Mouse (Mus musculus) MEL (cell line): Measurements from ENCODE around the gene Macrod2. TPM values are rescaled to one million over a fixed set of nuclear protein-coding genes. Genes with fewer than 3 reads are reported as not detected.

Source experiments
- DNase-seq: peaks from one replicate; pipeline ENCODE4 v3.0.0; 2011; ENCODE audit warnings: low read depth, low spot score
- H3K27ac ChIP-seq: 2 replicates; pipeline ENCODE4 v1.5.1; 2012; ENCODE audit warnings: low read depth, mild to moderate bottlenecking, control low read depth, low read length, moderate library complexity; ENCODE audit not compliant: control insufficient read depth
- H3K27me3 ChIP-seq, 2 experiments: fragments of 150-350 bp in 1 of 2; sonication (generic) in 1 of 2; 2 replicates each; pipeline ENCODE4 v1.6.1; 2012; ENCODE audit warnings: low read length in 2 of 2, mild to moderate bottlenecking in 2 of 2, improper control_type of control experiment in 1 of 2, moderate library complexity in 1 of 2; ENCODE audit not compliant: insufficient read depth in 2 of 2, control insufficient read depth in 1 of 2
- H3K36me3 ChIP-seq, 2 experiments: 2 replicates each; pipeline ENCODE4 v1.6.1; 2012 to 2014; ENCODE audit warnings: low read length in 2 of 2, improper control_type of control experiment in 1 of 2, inconsistent platforms in 1 of 2, mild to moderate bottlenecking in 1 of 2; ENCODE audit not compliant: insufficient read depth in 2 of 2, control insufficient read depth in 1 of 2
- H3K4me1 ChIP-seq, 2 experiments: fragments of 150-350 bp in 1 of 2; sonication (generic) in 1 of 2; 2 replicates each; pipeline ENCODE4 v1.6.1; 2012; ENCODE audit warnings: low read length in 2 of 2, improper control_type of control experiment in 1 of 2, mild to moderate bottlenecking in 1 of 2; ENCODE audit not compliant: insufficient read depth in 2 of 2, control insufficient read depth in 1 of 2
- H3K4me3 ChIP-seq, 2 experiments: fragments of 150-350 bp in 1 of 2; sonication (generic) in 1 of 2; 2 replicates each; pipeline ENCODE4 v1.5.1; 2012; ENCODE audit warnings: low read depth in 2 of 2, low read length in 2 of 2, mild to moderate bottlenecking in 2 of 2, moderate library complexity in 2 of 2, control low read depth in 1 of 2, improper control_type of control experiment in 1 of 2; ENCODE audit not compliant: control insufficient read depth in 1 of 2, insufficient read depth in 1 of 2
- H3K79me2 ChIP-seq: 2 replicates; pipeline ENCODE4 v1.6.1; 2012; ENCODE audit warnings: mild to moderate bottlenecking, low read length, moderate library complexity; ENCODE audit not compliant: control insufficient read depth, poor library complexity, insufficient read depth
- H3K9ac ChIP-seq: 2 replicates; pipeline ENCODE4 v1.6.1; 2012; ENCODE audit warnings: low read depth, mild to moderate bottlenecking, control low read depth, low read length, moderate library complexity; ENCODE audit not compliant: control insufficient read depth, poor library complexity, severe bottlenecking
- H3K9me3 ChIP-seq: fragments of 150-350 bp; sonication (generic); replicated peaks from 2 replicates; pipeline ENCODE4 v1.6.1; 2012; ENCODE audit warnings: mild to moderate bottlenecking, low read length, improper control_type of control experiment, moderate library complexity; ENCODE audit not compliant: insufficient read depth
- CTCF ChIP-seq, 3 experiments: IDR thresholded peaks in 2 of 3; conservative IDR thresholded peaks in 1 of 3; 2 replicates each; pipeline ENCODE4 v1.5.1; 2011 to 2012; ENCODE audit warnings: low read length in 3 of 3, low read depth in 2 of 3, mild to moderate bottlenecking in 2 of 3, improper control_type of control experiment in 1 of 3, inconsistent platforms in 1 of 3, mixed read lengths in 1 of 3, moderate library complexity in 1 of 3; ENCODE audit not compliant: control insufficient read depth in 1 of 3, insufficient read depth in 1 of 3, poor library complexity in 1 of 3, severe bottlenecking in 1 of 3
- HCFC1 ChIP-seq: IDR thresholded peaks from 2 replicates; pipeline ENCODE4 v1.6.1; 2012; ENCODE audit warnings: low read depth, mild to moderate bottlenecking, inconsistent platforms, low read length, improper control_type of control experiment, moderate library complexity
- JUND ChIP-seq: IDR thresholded peaks from 2 replicates; pipeline ENCODE4 v1.6.1; 2011; ENCODE audit warnings: low read depth, mild to moderate bottlenecking, improper control_type of control experiment, low read length
- KAT2A ChIP-seq: conservative IDR thresholded peaks from 2 replicates; pipeline ENCODE4 v1.6.1; 2012; ENCODE audit warnings: low read depth, low read length, improper control_type of control experiment, inconsistent platforms
- MAZ ChIP-seq: IDR thresholded peaks from 2 replicates; pipeline ENCODE4 v1.6.1; 2012; ENCODE audit warnings: low read depth, mild to moderate bottlenecking, inconsistent platforms, low read length, improper control_type of control experiment
- MEF2A ChIP-seq: IDR thresholded peaks from 2 replicates; pipeline ENCODE4 v1.6.1; 2014; ENCODE audit warnings: low read depth, mild to moderate bottlenecking, inconsistent platforms, low read length, improper control_type of control experiment; ENCODE audit not compliant: poor library complexity, insufficient replicate concordance, severe bottlenecking; ENCODE audit errors: extremely low read depth
- MXI1 ChIP-seq: IDR thresholded peaks from 2 replicates; pipeline ENCODE4 v1.6.1; 2011; ENCODE audit warnings: mild to moderate bottlenecking, low read depth, low read length, improper control_type of control experiment
- MYB ChIP-seq: IDR thresholded peaks from 2 replicates; pipeline ENCODE4 v1.6.1; 2011; ENCODE audit warnings: mild to moderate bottlenecking, low read depth, low read length, improper control_type of control experiment
- NRF1 ChIP-seq: IDR thresholded peaks from 2 replicates; pipeline ENCODE4 v1.6.1; 2014; ENCODE audit warnings: low read depth, mild to moderate bottlenecking, inconsistent platforms, low read length, improper control_type of control experiment, moderate library complexity; ENCODE audit not compliant: poor library complexity, insufficient read depth, severe bottlenecking
- POLR2A ChIP-seq, 2 experiments: IDR thresholded peaks; 2 replicates each; pipeline ENCODE4 v1.6.1; 2011 to 2012; ENCODE audit warnings: low read length in 2 of 2, mild to moderate bottlenecking in 2 of 2, control low read depth in 1 of 2, improper control_type of control experiment in 1 of 2, low read depth in 1 of 2, moderate library complexity in 1 of 2; ENCODE audit not compliant: control insufficient read depth in 1 of 2, insufficient read depth in 1 of 2, poor library complexity in 1 of 2
- POLR2AphosphoS2 ChIP-seq: IDR thresholded peaks from 2 replicates; pipeline ENCODE4 v1.6.1; 2011; ENCODE audit warnings: low read length, improper control_type of control experiment
- POLR2AphosphoS5 ChIP-seq: IDR thresholded peaks from 2 replicates; pipeline ENCODE4 v1.6.1; 2012; ENCODE audit warnings: low read depth, borderline replicate concordance, mild to moderate bottlenecking, inconsistent platforms, low read length, moderate library complexity, mixed read lengths
- RAD21 ChIP-seq: IDR thresholded peaks from 2 replicates; pipeline ENCODE4 v1.6.1; 2011; ENCODE audit warnings: mild to moderate bottlenecking, low read depth, low read length, improper control_type of control experiment
- RCOR1 ChIP-seq: IDR thresholded peaks from 2 replicates; pipeline ENCODE4 v1.6.1; 2012; ENCODE audit warnings: low read depth, mild to moderate bottlenecking, inconsistent platforms, low read length, improper control_type of control experiment
- SIN3A ChIP-seq: IDR thresholded peaks from 2 replicates; pipeline ENCODE4 v1.6.1; 2012; ENCODE audit warnings: low read length, improper control_type of control experiment, inconsistent platforms
- SMC3 ChIP-seq: IDR thresholded peaks from 2 replicates; pipeline ENCODE4 v1.6.1; 2011; ENCODE audit warnings: low read depth, low read length, improper control_type of control experiment
- TAL1 ChIP-seq: IDR thresholded peaks from 2 replicates; pipeline ENCODE4 v1.6.1; 2012; ENCODE audit warnings: mild to moderate bottlenecking, inconsistent platforms, low read length, moderate library complexity, mixed read lengths
- TBP ChIP-seq: IDR thresholded peaks from 2 replicates; pipeline ENCODE4 v1.8.0; 2011; ENCODE audit warnings: low read depth, low read length, improper control_type of control experiment
- TCF12 ChIP-seq: IDR thresholded peaks from 2 replicates; pipeline ENCODE4 v1.6.1; 2014; ENCODE audit warnings: low read depth, mild to moderate bottlenecking, inconsistent platforms, low read length, improper control_type of control experiment, moderate library complexity
- UBTF ChIP-seq: IDR thresholded peaks from 2 replicates; pipeline ENCODE4 v1.6.1; 2012; ENCODE audit warnings: low read depth, mild to moderate bottlenecking, inconsistent platforms, low read length, improper control_type of control experiment, moderate library complexity, borderline replicate concordance; ENCODE audit not compliant: insufficient read depth
- USF2 ChIP-seq, 2 experiments: IDR thresholded peaks; 2 replicates each; pipeline ENCODE4 v1.6.1; 2011 to 2012; ENCODE audit warnings: improper control_type of control experiment in 2 of 2, low read length in 2 of 2, borderline replicate concordance in 1 of 2, inconsistent platforms in 1 of 2, low read depth in 1 of 2, mild to moderate bottlenecking in 1 of 2; ENCODE audit not compliant: insufficient read depth in 1 of 2
- ZC3H11A ChIP-seq: IDR thresholded peaks from 2 replicates; pipeline ENCODE4 v1.6.1; 2012; ENCODE audit warnings: low read depth, mild to moderate bottlenecking, inconsistent platforms, low read length, improper control_type of control experiment
- ZMIZ1 ChIP-seq: IDR thresholded peaks from 2 replicates; pipeline ENCODE4 v1.6.1; 2012; ENCODE audit warnings: low read depth, mild to moderate bottlenecking, inconsistent platforms, low read length, improper control_type of control experiment, moderate library complexity
- ZNF384 ChIP-seq: IDR thresholded peaks from 2 replicates; pipeline ENCODE4 v1.6.1; 2012; ENCODE audit warnings: low read depth, mild to moderate bottlenecking, inconsistent platforms, low read length, improper control_type of control experiment
- polyA plus RNA-seq, 2 experiments: library from polyadenylated mRNA; stranded (reverse) in 1 of 2; unstranded in 1 of 2; fragments of >175 nt in 1 of 2; fragments of >200 nt in 1 of 2; gene quantifications; 2 replicates each; pipeline versions ENCODE4 v1.2.1 to v1.2.4; 2012; ENCODE audit warnings: low replicate concordance in 2 of 2, low read depth in 1 of 2; ENCODE audit not compliant: insufficient read length in 2 of 2, insufficient read depth in 1 of 2, missing spikeins in 1 of 2
- total RNA-seq: library from RNA; depleted of rRNA; stranded (reverse); fragments of 300-350 nt; gene quantifications from 2 replicates; pipeline ENCODE4 v1.2.3, GENCODE M21; 2012

Gene Macrod2
- total and polyA plus RNA-seq, 3 experiments: not detected

DNA sequence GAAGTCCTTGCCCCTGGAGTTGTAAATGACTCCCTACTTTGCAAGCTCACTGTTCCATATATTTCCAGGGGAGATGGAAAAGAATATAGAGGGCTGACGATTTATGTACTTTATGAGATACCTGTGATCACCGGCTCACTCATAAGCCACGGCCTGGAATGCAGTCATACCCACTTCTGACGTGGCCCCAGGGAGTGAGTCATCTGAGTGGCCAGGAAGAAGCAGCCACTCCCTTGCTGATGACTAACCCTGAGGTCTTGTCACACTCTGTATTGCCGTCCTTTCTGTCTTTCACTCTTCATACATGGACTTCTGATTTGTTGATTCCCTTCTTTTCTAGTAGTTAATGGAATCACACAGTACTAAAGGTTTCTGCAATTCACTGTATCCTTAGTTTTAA is 395.3 kb downstream of the Macrod2 start:
- Histone ChIP-seq H3K79me2 (no peaks in the 10 kb centered on the region), H3K27me3 (no peaks in the 10 kb centered on the region), H3K9me3 (no peaks in the 10 kb centered on the region), H3K9ac (no peak overlapping the region), H3K27ac (no peak overlapping the region), H3K4me1 (no peaks in the 10 kb centered on the region), H3K36me3 (no peaks in the 10 kb centered on the region), H3K4me3 (no peak overlapping the region)
- no peak for TF ChIP-seq MYB
- no peak for TF ChIP-seq TAL1
- TF ChIP-seq ZNF384: no peak
- TF ChIP-seq SMC3: no peak
- TF ChIP-seq HCFC1: no peak
- no peak for TF ChIP-seq POLR2AphosphoS5
- TF ChIP-seq NRF1: no peak
- no peak for TF ChIP-seq RAD21
- no peak for TF ChIP-seq TBP
- no peak for TF ChIP-seq MEF2A
- TF ChIP-seq POLR2AphosphoS2: no peak
- TF ChIP-seq RCOR1: no peak
- TF ChIP-seq MXI1: no peak
- no peak for TF ChIP-seq TCF12
- TF ChIP-seq KAT2A: no peak
- no peak for TF ChIP-seq MAZ
- no peak for TF ChIP-seq JUND
- TF ChIP-seq UBTF: no peak
- DNase-seq: no peak

DNA sequence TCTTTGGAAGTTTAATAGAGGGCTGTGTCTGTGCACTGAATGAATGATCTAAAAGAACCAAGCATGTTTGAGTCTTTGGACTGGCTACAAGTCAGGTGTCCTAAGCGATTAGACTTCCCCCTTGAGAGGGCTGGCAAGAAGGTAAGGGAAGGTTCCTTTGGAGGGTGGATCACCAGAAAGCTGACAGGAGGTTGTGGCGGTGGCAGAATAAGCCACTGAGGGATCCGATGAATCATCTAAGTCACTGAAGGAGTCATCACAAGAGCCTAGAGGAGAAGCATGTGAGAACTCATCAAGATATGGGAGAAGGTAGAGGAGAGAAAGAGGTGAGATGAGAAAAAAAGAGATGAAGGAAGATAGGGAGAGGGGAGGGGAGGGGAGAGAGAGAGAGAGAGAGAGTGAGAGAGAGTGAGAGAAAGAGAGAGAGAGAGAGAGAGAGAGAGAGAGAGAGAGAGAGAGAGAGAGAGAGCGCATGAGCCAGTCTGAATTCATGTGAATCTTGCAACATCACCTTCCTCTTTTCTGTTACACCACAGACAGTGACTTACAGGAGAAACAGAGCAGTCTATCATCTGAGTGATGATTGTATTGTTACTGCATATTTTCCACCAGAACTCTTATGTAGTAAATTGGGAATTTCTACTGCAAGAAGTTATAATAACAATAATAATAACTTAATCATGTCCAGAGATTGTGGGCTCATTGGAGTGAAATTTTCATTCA is 398.9 kb downstream of the Macrod2 start:
- DNase-seq: no peak
- Histone ChIP-seq H3K36me3 (no peaks in the 10 kb centered on the region), H3K79me2 (no peaks in the 10 kb centered on the region), H3K27ac (no peak overlapping the region), H3K9ac (no peak overlapping the region), H3K4me3 (no peak overlapping the region), H3K9me3 (no peaks in the 10 kb centered on the region), H3K4me1 (no peaks in the 10 kb centered on the region), H3K27me3 (no peaks in the 10 kb centered on the region)
- no peak for TF ChIP-seq KAT2A
- no peak for TF ChIP-seq ZC3H11A
- TF ChIP-seq TBP: no peak
- no peak for TF ChIP-seq ZMIZ1
- TF ChIP-seq SIN3A: no peak
- no peak for TF ChIP-seq SMC3
- TF ChIP-seq POLR2A (IDR thresholded peaks at IDR 0.05; ENCODE audit: control insufficient read depth in 1 of 2, insufficient read depth in 1 of 2, low read depth in 1 of 2, low read length in 2 of 2, poor library complexity in 1 of 2): no peak
- no peak for TF ChIP-seq CTCF (IDR thresholded peaks at IDR 0.05 in 2 of 3, conservative IDR thresholded peaks at IDR 0.05 in 1 of 3; ENCODE audit: control insufficient read depth in 1 of 3, insufficient read depth in 1 of 3, low read depth in 2 of 3, low read length in 3 of 3, poor library complexity in 1 of 3, severe bottlenecking in 1 of 3)
- no peak for TF ChIP-seq TAL1
- TF ChIP-seq UBTF: no peak
- TF ChIP-seq TCF12: no peak
- no peak for TF ChIP-seq USF2 (IDR thresholded peaks at IDR 0.05; ENCODE audit: borderline replicate concordance in 1 of 2, insufficient read depth in 1 of 2, low read depth in 1 of 2, low read length in 2 of 2)
